Mouse (Mus musculus) midbrain, embryonic 16.5 days (tissue): ENCODE measurements around the gene Plekhb2. TPM values are rescaled to one million over a fixed set of nuclear protein-coding genes. Genes with fewer than 3 reads are reported as not detected.

ENCODE experiments used
- ATAC-seq: fragments of 200-750 bp; cut with Nextera tagmentation; 2 replicates; pipeline ENCODE4 v1.8.0; 2017; ENCODE audit warnings: moderate TSS enrichment
- H3K27ac ChIP-seq: fragments of 300-500 bp; sonication (generic); 2 replicates; pipeline ENCODE4 v1.5.1; 2014; ENCODE audit warnings: mild to moderate bottlenecking, low read length, mixed read lengths
- H3K27me3 ChIP-seq: fragments of 300-500 bp; sonication (generic); 2 replicates; pipeline ENCODE4 v1.6.1; 2014; ENCODE audit warnings: low read depth, low read length, mixed read lengths; ENCODE audit not compliant: control insufficient read depth, insufficient read depth
- H3K36me3 ChIP-seq: fragments of 300-500 bp; sonication (generic); 2 replicates; pipeline ENCODE4 v1.6.1; 2014; ENCODE audit warnings: mild to moderate bottlenecking, low read length, moderate library complexity, mixed read lengths; ENCODE audit not compliant: control insufficient read depth, insufficient read depth
- H3K4me1 ChIP-seq: fragments of 300-500 bp; sonication (generic); 2 replicates; pipeline ENCODE4 v1.6.1; 2014; ENCODE audit warnings: mild to moderate bottlenecking, low read length, mixed read lengths; ENCODE audit not compliant: control insufficient read depth, insufficient read depth
- H3K4me2 ChIP-seq: fragments of 300-500 bp; sonication (generic); 2 replicates; pipeline ENCODE4 v1.6.1; 2014; ENCODE audit warnings: mild to moderate bottlenecking, low read length, mixed read lengths
- H3K4me3 ChIP-seq: fragments of 300-500 bp; sonication (generic); 2 replicates; pipeline ENCODE4 v1.5.1; 2014; ENCODE audit warnings: low read depth, mild to moderate bottlenecking, low read length, moderate library complexity, mixed read lengths
- H3K9ac ChIP-seq: fragments of 300-500 bp; sonication (generic); 2 replicates; pipeline ENCODE4 v1.6.1; 2014; ENCODE audit warnings: low read depth, low read length, mixed read lengths
- H3K9me3 ChIP-seq: fragments of 300-500 bp; sonication (generic); replicated peaks from 2 replicates; pipeline ENCODE4 v1.6.1; 2014; ENCODE audit warnings: mild to moderate bottlenecking, low read length, mixed read lengths; ENCODE audit not compliant: control insufficient read depth, poor library complexity, severe bottlenecking
- WGBS: fragments of 180-500 bp; shearing (Covaris S2); extraction: QIAGEN DNeasy Blood & Tissue Kit; methylation state at CpG from one replicate; pipeline ENCODE4 v1.1.7; 2014; 5-methylcytosine and 5-hydroxymethylcytosine counted together
- polyA plus RNA-seq: library from polyadenylated mRNA; unstranded; fragments of >200 nt; fragmentation: Nextera tagmentation; extraction: Ambion mirVana; gene quantifications from 2 replicates; pipeline ENCODE4 v1.2.1, GENCODE M21; 2015

The Plekhb2 gene
- polyA plus RNA-seq, 1 experiment from 2014 or later: 83.5 TPM

- H3K4me2 ChIP-seq: no peak overlapping the region
- no peaks in the 10 kb centered on the region for H3K9me3 ChIP-seq
- no peaks in the 10 kb centered on the region for H3K36me3 ChIP-seq
- no peak overlapping the region for H3K9ac ChIP-seq
- ATAC-seq: no peak
- H3K27me3 ChIP-seq: no peaks in the 10 kb centered on the region
- no peak overlapping the region for H3K4me3 ChIP-seq
- 79% methylated on average over 6 of the region's 6 CpGs for WGBS
- H3K27ac ChIP-seq: no peak overlapping the region
- no peaks in the 10 kb centered on the region for H3K4me1 ChIP-seq
These were observed 44.1 kb downstream of the Plekhb2 start for GRCm38 (mm10) chr1:34893831-34894230.

GRCm38 (mm10) chr1:34896102-34896501 is 46.3 kb downstream of the Plekhb2 start:
- no peak for ATAC-seq
- H3K27ac ChIP-seq: no peak overlapping the region
- H3K36me3 ChIP-seq: no peaks in the 10 kb centered on the region
- 92% methylated on average over 5 of the region's 5 CpGs for WGBS
- no peak overlapping the region for H3K9ac ChIP-seq
- H3K4me3 ChIP-seq: no peak overlapping the region
- H3K4me1 ChIP-seq: no peaks in the 10 kb centered on the region
- no peaks in the 10 kb centered on the region for H3K27me3 ChIP-seq
- H3K4me2 ChIP-seq: no peak overlapping the region
- no peaks in the 10 kb centered on the region for H3K9me3 ChIP-seq

- no peaks in the 10 kb centered on the region for H3K4me1 ChIP-seq
- ATAC-seq: no peak
- WGBS: 53% methylated on average over 4 of the region's 4 CpGs
- H3K4me2 ChIP-seq: no peak overlapping the region
- H3K4me3 ChIP-seq: no peak overlapping the region
- H3K9me3 ChIP-seq: no peaks in the 10 kb centered on the region
- no peaks in the 10 kb centered on the region for H3K36me3 ChIP-seq
- no peak overlapping the region for H3K9ac ChIP-seq
- no peaks in the 10 kb centered on the region for H3K27me3 ChIP-seq
- H3K27ac ChIP-seq: no peak overlapping the region
These were observed 47.1 kb downstream of the Plekhb2 start for GRCm38 (mm10) chr1:34896898-34897297.

GRCm38 (mm10) chr1:34928656-34929055 is 78.9 kb downstream of the Plekhb2 start:
- Histone ChIP-seq H3K4me1 (no peaks in the 10 kb centered on the region), H3K27me3 (no peaks in the 10 kb centered on the region), H3K4me2 (no peak overlapping the region), H3K9ac (no peak overlapping the region), H3K9me3 (peaks cover 7% of the 10 kb centered on the region; the same call in 1 of the 2 replicates), H3K4me3 (no peak overlapping the region), H3K36me3 (no peaks in the 10 kb centered on the region), H3K27ac (no peak overlapping the region)
- WGBS: 89% methylated on average over 15 of the region's 15 CpGs
- ATAC-seq: no peak

Other genes with a start within 250 kb of the Plekhb2 start
- gene Fam168b, start 6.9 kb upstream of the Plekhb2 start, polyA plus RNA-seq: 131 and 139 TPM in 2 replicates